Mouse (Mus musculus): ENCODE measurements at regions not wholly inside any gene's neighbourhood (a gene's known extent, or its start where the extent isn't known, plus 50 kb on each side); places are given as distances from the start of the nearest gene placed in this dataset.

GRCm38 (mm10) chr5:14360446-14360845 is 154.3 kb upstream of the Pclo start:
- TF ChIP-seq CTCF (IDR thresholded peaks at IDR 0.05; ENCODE audit: control insufficient read depth, insufficient read depth, insufficient read length) (no peak), MAX (IDR thresholded peaks at IDR 0.05) (no peak), USF1 (IDR thresholded peaks at IDR 0.05; ENCODE audit: low read depth) (no peak), CEBPB (IDR thresholded peaks at IDR 0.05; ENCODE audit: low read depth) (no peak), MYOD1 (IDR thresholded peaks at IDR 0.05; ENCODE audit: control insufficient read depth, insufficient read length, low read depth) (no peak)

Measured in C2C12 (cell line).